Mouse (Mus musculus) heart, postnatal 0 days (tissue): ENCODE measurements around the gene Ccnd3.

Experiments used
- CTCF ChIP-seq: IDR thresholded peaks from 2 replicates; pipeline ENCODE4 v1.5.1; 2016; ENCODE audit warnings: antibody characterized with exemption, control low read depth, low read depth
- EP300 ChIP-seq: IDR thresholded peaks from 2 replicates; pipeline ENCODE4 v1.6.1; 2016; ENCODE audit warnings: antibody characterized with exemption, low read depth

GRCm38 (mm10) chr17:47533691-47534090 is 28.8 kb downstream of the Ccnd3 start:
- no peak for TF ChIP-seq CTCF
- no peak for TF ChIP-seq EP300
